In genomic region chr2:71627097-71627755, GRCm38 (mm10) we compare ENCODE assay signal across 8 mouse cellular contexts.
DNase-seq lines count a peak whose midpoint lies in the region; ATAC-seq and TF ChIP-seq lines count a peak whose summit lies in the region.

No protein-coding gene starts in this region.

- TF ChIP-seq POLR2A in thymus, adult 2 months (IDR thresholded peaks at IDR 0.05; ENCODE audit: control insufficient read depth, extremely low read depth, insufficient read depth, low read length, poor library complexity): no peak

- ATAC-seq in forebrain, embryonic 11.5 days (replicated peaks; ENCODE audit: low FRiP score): no peak
- peak; percentile 35 for ATAC-seq in megakaryocyte progenitor cell, adult 5-6 weeks (replicated peaks; ENCODE audit: poor library complexity)

- H3K4me1 ChIP-seq in forebrain, embryonic 10.5 days: peaks cover 60% of the 10 kb centered on the region
- peaks cover 17% of the 10 kb centered on the region for H3K4me1 ChIP-seq in forebrain, embryonic 11.5 days (replicated peaks; ENCODE audit: control insufficient read depth, insufficient read depth, low read length)
- peaks cover 14% of the 10 kb centered on the region for H3K4me1 ChIP-seq in thymus, adult 2 months (replicated peaks; ENCODE audit: control insufficient read depth, insufficient read depth, low read length)

- H3K27ac ChIP-seq in forebrain, embryonic 10.5 days: peak overlapping the region; percentile 66
- no peak overlapping the region for H3K27ac ChIP-seq in forebrain, embryonic 11.5 days (ENCODE audit: low read depth, low read length)
- H3K27ac ChIP-seq in thymus, adult 2 months (ENCODE audit: control insufficient read depth, insufficient read depth, low read length): no peak overlapping the region

- no peaks in the 10 kb centered on the region for H3K36me3 ChIP-seq in forebrain, embryonic 10.5 days (replicated peaks)
- no peaks in the 10 kb centered on the region for H3K36me3 ChIP-seq in forebrain, embryonic 11.5 days (ENCODE audit: control insufficient read depth, insufficient read depth, low read length)
- no peaks in the 10 kb centered on the region for H3K36me3 ChIP-seq in thymus, adult 2 months (ENCODE audit: control insufficient read depth, insufficient read depth, low read length)

- WGBS in forebrain, embryonic 10.5 days: 63% methylated on average over 14 of the region's 14 CpGs
- 57% methylated on average over 14 of the region's 14 CpGs for WGBS in forebrain, embryonic 11.5 days
- 56% methylated on average over 14 of the region's 14 CpGs for WGBS in thymus, adult 2 months

- H3K4me3 ChIP-seq in forebrain, embryonic 10.5 days: no peak overlapping the region
- H3K4me3 ChIP-seq in forebrain, embryonic 11.5 days (ENCODE audit: low read depth, low read length): no peak overlapping the region
- H3K4me3 ChIP-seq in thymus, adult 2 months (ENCODE audit: control insufficient read depth, insufficient read depth, low read length): no peak overlapping the region

- H3K9ac ChIP-seq in forebrain, embryonic 11.5 days (ENCODE audit: low read length): no peak overlapping the region

- no peak overlapping the region for H3K4me2 ChIP-seq in forebrain, embryonic 11.5 days (ENCODE audit: low read depth, low read length, severe bottlenecking)

- no peak for TF ChIP-seq CTCF in thymus, adult 2 months (IDR thresholded peaks at IDR 0.05; ENCODE audit: borderline replicate concordance, control insufficient read depth, extremely low read depth, insufficient read depth, low read length, poor library complexity)

- peaks cover 59% of the 10 kb centered on the region for H3K27me3 ChIP-seq in forebrain, embryonic 10.5 days (ENCODE audit: poor library complexity, severe bottlenecking)
- H3K27me3 ChIP-seq in forebrain, embryonic 11.5 days (ENCODE audit: control insufficient read depth, insufficient read depth, low read length): no peaks in the 10 kb centered on the region
- no peaks in the 10 kb centered on the region for H3K27me3 ChIP-seq in thymus, adult 2 months (ENCODE audit: control insufficient read depth, insufficient read depth, low read length)

- H3K9me3 ChIP-seq in forebrain, embryonic 10.5 days: no peaks in the 10 kb centered on the region
- H3K9me3 ChIP-seq in forebrain, embryonic 11.5 days (ENCODE audit: control insufficient read depth, low read length): no peaks in the 10 kb centered on the region

- DNase-seq in forebrain, embryonic 10.5 days (ENCODE audit: extremely low spot score, low spot score): no peak
- DNase-seq in forebrain, embryonic 11.5 days (ENCODE audit: low spot score): no peak
- peak; percentile 24 for DNase-seq in thymus, postnatal 4 days
- no peak for DNase-seq in thymus, adult 2 months
- DNase-seq in right cerebral cortex, postnatal 25 days: peak; percentile 22
- DNase-seq in urinary bladder, adult 18-20 months (ENCODE audit: low spot score in 2 of 2): no peak
- DNase-seq in cerebellum, adult 11 months: no peak

Comparison
In these comparisons a context has a peak if more than half of its experiments do, and no peak if none do; other contexts are left out.
1. DNase-seq: peak in thymus, postnatal 4 days (single experiment) and right cerebral cortex, postnatal 25 days (single experiment); none in forebrain, embryonic 10.5 days (single experiment), forebrain, embryonic 11.5 days (single experiment), thymus, adult 2 months (single experiment), urinary bladder, adult 18-20 months (0 of 2) and cerebellum, adult 11 months (single experiment).